Mouse (Mus musculus) granulocyte monocyte progenitor cell, adult 5-6 weeks (primary cell): ENCODE data around the gene Gm9758. TPM values are rescaled to one million over a fixed set of nuclear protein-coding genes. Genes with fewer than 3 reads are reported as not detected.

Experiments
- total RNA-seq, 2 experiments: library from RNA; stranded (forward) in 1 of 2; stranded (reverse) in 1 of 2; fragments of 200-712, 200-1000 nt in 1 of 2; fragments of >200 nt in 1 of 2; fragmentation: Nextera tagmentation in 1 of 2; gene quantifications; 2 replicates each; pipeline ENCODE4 v1.2.3; 2014 to 2017

The Gm9758 gene
- total RNA-seq, 2 experiments from 2014 or later = not detected

Other genes with a start within 250 kb of the Gm9758 start
- gene Speer4e, start 23.5 kb upstream of the Gm9758 start, total RNA-seq (2014; fragmentation: Nextera tagmentation) = not detected in 2 replicates
- gene Speer4e, start 23.5 kb upstream of the Gm9758 start, total RNA-seq (2017) = not detected in 2 replicates
- not detected in 2 replicates for gene Gm10354, start 64.0 kb upstream of the Gm9758 start, total RNA-seq (2014; fragmentation: Nextera tagmentation)
- gene Gm10354, start 64.0 kb upstream of the Gm9758 start, total RNA-seq (2017) = not detected in 2 replicates
- not detected in 2 replicates for gene Gm17019, start 118.1 kb upstream of the Gm9758 start, total RNA-seq (2014; fragmentation: Nextera tagmentation)
- gene Gm17019, start 118.1 kb upstream of the Gm9758 start, total RNA-seq (2017) = not detected in 2 replicates